Mouse (Mus musculus): Measurements from ENCODE around the gene Zfp598. TPM values are rescaled to one million over a fixed set of nuclear protein-coding genes. Genes with fewer than 3 reads are reported as not detected.

Zfp598 gene
- polyA plus RNA-seq, 1 experiment from 2014 or later, result 13.5 TPM

DNA sequence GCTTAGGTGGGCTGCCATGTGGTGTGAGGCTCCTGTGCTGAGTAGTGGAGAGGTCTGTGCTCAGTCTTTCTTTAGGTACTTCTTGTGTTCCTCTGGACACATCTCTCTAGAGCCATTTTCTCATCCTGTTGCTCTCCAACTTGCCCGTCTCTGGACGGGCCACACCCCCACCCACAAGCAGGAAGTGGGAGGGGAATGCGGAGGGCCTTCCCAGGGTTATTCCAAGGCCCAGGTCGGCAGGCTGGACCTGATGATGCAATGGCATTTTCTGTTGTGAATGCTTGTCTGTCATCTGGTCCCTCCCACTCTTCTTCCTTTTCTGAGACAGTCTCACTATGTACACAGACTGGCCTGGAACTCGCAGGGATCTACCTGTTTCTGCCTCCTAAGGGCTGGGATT, 2.7 kb downstream of the Zfp598 start:
- peaks cover 16% of the 10 kb centered on the region; the same call in 1 of the 2 replicates for H3K36me3 ChIP-seq (ENCODE audit: control insufficient read depth, insufficient read depth)
- H3K4me3 ChIP-seq (ENCODE audit: low read depth, low read length), result peak overlapping the region; percentile 3; the same call in 1 of the 2 replicates
- no peak for TF ChIP-seq CTCF (IDR thresholded peaks at IDR 0.05; ENCODE audit: low read depth)
- 11% methylated on average over 5 of the region's 5 CpGs for WGBS
- H3K27ac ChIP-seq (ENCODE audit: low read depth, low read length), result no peak overlapping the region; the same call in 1 of the 2 replicates
- peaks cover 16% of the 10 kb centered on the region for H3K4me1 ChIP-seq (replicated peaks; ENCODE audit: control insufficient read depth, insufficient read depth, low read length)
- H3K9me3 ChIP-seq (ENCODE audit: control insufficient read depth), result no peaks in the 10 kb centered on the region
- H3K4me2 ChIP-seq (replicated peaks; ENCODE audit: low read depth), result peak overlapping the region; percentile 72
- ATAC-seq, result peak; percentile 49
- no peak overlapping the region for H3K9ac ChIP-seq (ENCODE audit: low read depth, low read length)
- H3K27me3 ChIP-seq (replicated peaks; ENCODE audit: control insufficient read depth, insufficient read depth, low read length), result no peaks in the 10 kb centered on the region

DNA sequence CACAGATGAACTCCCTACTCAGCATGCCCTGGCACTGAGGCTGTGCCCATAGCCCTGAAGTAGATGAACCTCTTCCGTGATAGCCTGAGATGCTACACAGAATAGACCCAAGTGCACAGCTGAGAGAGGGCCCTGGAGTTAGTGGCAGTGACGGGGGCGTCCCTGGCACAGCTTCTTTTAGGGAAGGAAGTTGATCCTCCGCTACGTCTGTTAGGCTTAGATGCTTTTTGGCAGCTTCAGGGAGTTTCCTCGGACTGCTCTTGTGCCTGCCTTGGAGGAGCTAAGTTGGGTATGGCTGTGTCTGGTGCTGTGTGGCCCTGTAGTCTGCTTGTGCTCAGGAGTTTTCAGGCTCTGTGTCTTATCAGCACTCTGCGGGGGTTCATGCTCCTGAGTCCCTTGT, 4.8 kb downstream of the Zfp598 start:
- 85% methylated on average over 7 of the region's 7 CpGs for WGBS
- TF ChIP-seq CTCF (IDR thresholded peaks at IDR 0.05; ENCODE audit: low read depth), result no peak
- no peak for ATAC-seq

DNA sequence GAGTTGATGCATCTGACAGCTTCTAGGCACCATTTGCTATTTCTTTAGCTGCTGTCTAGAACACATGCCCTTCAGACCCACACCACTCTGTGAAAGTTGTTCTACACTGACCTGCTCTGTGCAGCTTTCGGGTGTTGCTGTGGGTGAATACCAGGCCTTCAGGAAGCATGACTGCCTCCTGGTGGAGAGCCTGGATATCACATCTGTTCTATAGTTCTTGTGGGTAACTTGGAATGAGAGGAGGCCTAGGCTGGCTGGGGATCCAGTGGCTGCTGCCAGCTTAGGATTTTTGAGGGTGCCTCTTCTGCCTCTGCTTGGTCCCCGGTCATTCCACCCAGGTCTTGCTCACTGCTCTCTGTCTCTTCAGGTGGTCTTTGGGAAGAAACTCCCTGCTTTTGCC, 6.7 kb downstream of the Zfp598 start:
- 58% methylated on average over 2 of the region's 2 CpGs for WGBS
- H3K27me3 ChIP-seq (replicated peaks; ENCODE audit: control insufficient read depth, insufficient read depth, low read length), result no peaks in the 10 kb centered on the region
- peaks cover 8% of the 10 kb centered on the region; the same call in 1 of the 2 replicates for H3K4me1 ChIP-seq (replicated peaks; ENCODE audit: control insufficient read depth, insufficient read depth, low read length)
- TF ChIP-seq CTCF (IDR thresholded peaks at IDR 0.05; ENCODE audit: low read depth), result peak; percentile 90
- H3K27ac ChIP-seq (ENCODE audit: low read depth, low read length), result no peak overlapping the region
- no peak overlapping the region for H3K4me3 ChIP-seq (ENCODE audit: low read depth, low read length)
- no peak; the same call in 1 of the 2 replicates for ATAC-seq
- H3K36me3 ChIP-seq (ENCODE audit: control insufficient read depth, insufficient read depth), result peaks cover 57% of the 10 kb centered on the region
- no peaks in the 10 kb centered on the region for H3K9me3 ChIP-seq (ENCODE audit: control insufficient read depth)
- H3K4me2 ChIP-seq (replicated peaks; ENCODE audit: low read depth), result no peak overlapping the region
- no peak overlapping the region for H3K9ac ChIP-seq (ENCODE audit: low read depth, low read length)

More for the DNA sequence above, 4.8 kb downstream of the Zfp598 start:
- Histone ChIP-seq H3K4me3 (ENCODE audit: low read depth, low read length) (no peak overlapping the region), H3K9me3 (ENCODE audit: control insufficient read depth) (no peaks in the 10 kb centered on the region), H3K36me3 (ENCODE audit: control insufficient read depth, insufficient read depth) (peaks cover 38% of the 10 kb centered on the region), H3K4me1 (replicated peaks; ENCODE audit: control insufficient read depth, insufficient read depth, low read length) (peaks cover 16% of the 10 kb centered on the region; the same call in 1 of the 2 replicates), H3K4me2 (replicated peaks; ENCODE audit: low read depth) (no peak overlapping the region), H3K27ac (ENCODE audit: low read depth, low read length) (no peak overlapping the region), H3K9ac (ENCODE audit: low read depth, low read length) (no peak overlapping the region), H3K27me3 (replicated peaks; ENCODE audit: control insufficient read depth, insufficient read depth, low read length) (no peaks in the 10 kb centered on the region)

DNA sequence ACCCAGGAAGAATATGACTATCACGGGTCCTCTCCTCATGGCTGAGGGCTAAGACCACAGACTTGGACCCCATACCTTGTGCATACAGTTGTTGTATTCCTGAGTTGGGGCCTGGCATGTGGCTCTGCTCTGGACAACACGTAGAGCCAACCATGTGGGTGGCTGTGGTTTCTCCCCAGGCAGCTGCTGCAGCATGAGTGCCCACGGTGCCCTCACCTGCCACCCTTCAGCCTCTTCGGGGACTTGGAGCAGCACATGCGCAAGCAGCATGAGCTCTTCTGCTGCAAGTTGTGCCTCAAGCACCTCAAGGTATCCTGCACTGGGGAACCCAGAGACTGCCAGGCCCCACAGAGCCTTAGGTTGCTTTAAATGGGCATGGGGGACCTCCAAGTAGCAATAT, 7.4 kb downstream of the Zfp598 start:
- TF ChIP-seq CTCF (IDR thresholded peaks at IDR 0.05; ENCODE audit: low read depth), result no peak
- H3K9me3 ChIP-seq (ENCODE audit: control insufficient read depth), result no peaks in the 10 kb centered on the region
- H3K27ac ChIP-seq (ENCODE audit: low read depth, low read length), result peak overlapping the region; percentile 21
- no peak overlapping the region for H3K4me2 ChIP-seq (replicated peaks; ENCODE audit: low read depth)
- no peaks in the 10 kb centered on the region for H3K27me3 ChIP-seq (replicated peaks; ENCODE audit: control insufficient read depth, insufficient read depth, low read length)
- H3K4me3 ChIP-seq (ENCODE audit: low read depth, low read length), result no peak overlapping the region
- H3K4me1 ChIP-seq (replicated peaks; ENCODE audit: control insufficient read depth, insufficient read depth, low read length), result peaks cover 1% of the 10 kb centered on the region; the same call in 1 of the 2 replicates
- H3K36me3 ChIP-seq (ENCODE audit: control insufficient read depth, insufficient read depth), result peaks cover 63% of the 10 kb centered on the region
- ATAC-seq, result no peak
- no peak overlapping the region for H3K9ac ChIP-seq (ENCODE audit: low read depth, low read length)
- 94% methylated on average over 5 of the region's 5 CpGs for WGBS

DNA sequence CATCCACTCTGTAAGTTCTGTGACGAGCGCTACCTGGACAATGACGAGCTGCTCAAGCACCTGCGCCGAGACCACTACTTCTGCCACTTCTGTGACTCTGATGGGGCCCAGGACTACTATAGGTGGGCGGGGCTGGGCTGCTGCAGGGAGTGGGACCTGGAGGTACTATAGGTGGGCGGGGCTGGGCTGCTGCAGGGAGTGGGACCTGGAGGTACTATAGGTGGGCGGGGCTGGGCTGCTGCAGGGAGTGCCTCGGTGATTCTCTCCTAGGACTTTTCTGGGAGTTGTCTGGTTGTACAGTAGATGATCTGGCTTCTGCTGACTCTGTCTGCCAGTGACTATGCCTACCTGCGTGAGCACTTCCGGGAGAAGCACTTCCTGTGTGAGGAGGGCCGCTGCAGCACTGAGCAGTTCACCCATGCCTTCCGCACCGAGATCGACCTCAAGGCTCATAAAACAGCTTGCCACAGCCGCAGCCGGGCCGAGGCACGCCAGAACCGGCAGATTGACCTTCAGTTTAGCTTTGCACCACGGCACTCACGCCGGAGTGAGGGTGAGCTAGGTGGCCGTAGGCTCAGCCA, 8.1 kb downstream of the Zfp598 start:
- H3K27ac ChIP-seq (ENCODE audit: low read depth, low read length), result peak overlapping the region; percentile 62
- no peaks in the 10 kb centered on the region for H3K4me1 ChIP-seq (replicated peaks; ENCODE audit: control insufficient read depth, insufficient read depth, low read length)
- no peak for TF ChIP-seq CTCF (IDR thresholded peaks at IDR 0.05; ENCODE audit: low read depth)
- H3K4me3 ChIP-seq (ENCODE audit: low read depth, low read length), result no peak overlapping the region
- H3K27me3 ChIP-seq (replicated peaks; ENCODE audit: control insufficient read depth, insufficient read depth, low read length), result no peaks in the 10 kb centered on the region
- H3K4me2 ChIP-seq (replicated peaks; ENCODE audit: low read depth), result peak overlapping the region; percentile 48
- peaks cover 67% of the 10 kb centered on the region for H3K36me3 ChIP-seq (ENCODE audit: control insufficient read depth, insufficient read depth)
- peak; percentile 76 for ATAC-seq
- no peak overlapping the region for H3K9ac ChIP-seq (ENCODE audit: low read depth, low read length)
- H3K9me3 ChIP-seq (ENCODE audit: control insufficient read depth), result no peaks in the 10 kb centered on the region
- 49% methylated on average over 24 of the region's 24 CpGs for WGBS

DNA sequence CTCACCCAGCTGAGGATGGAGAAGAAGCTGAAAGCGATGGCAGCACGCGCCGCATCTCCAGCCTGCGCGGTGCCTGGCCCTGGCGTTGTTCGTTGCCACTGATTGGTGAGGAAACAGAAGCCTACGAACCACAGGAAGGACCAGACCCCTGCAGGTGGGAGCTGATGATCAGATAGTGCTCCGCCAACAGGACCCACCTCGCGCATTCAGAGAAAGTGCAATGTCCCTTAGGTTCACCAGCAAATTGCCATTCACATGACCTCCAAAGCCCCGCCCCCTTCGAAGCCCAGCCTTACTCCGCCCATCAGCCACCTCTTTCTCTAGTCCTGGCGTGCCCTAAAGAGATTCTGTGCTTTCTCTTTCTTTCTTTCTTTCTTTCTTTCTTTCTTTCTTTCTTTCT, 17.0 kb downstream of the Zfp598 start:
- Histone ChIP-seq H3K4me2 (replicated peaks; ENCODE audit: low read depth) (peak overlapping the region; percentile 45), H3K4me3 (ENCODE audit: low read depth, low read length) (0 out of 2 replicates have a peak overlapping the region, but pooled peaks have one; percentile 2), H3K9me3 (ENCODE audit: control insufficient read depth) (no peaks in the 10 kb centered on the region), H3K27ac (ENCODE audit: low read depth, low read length) (no peak overlapping the region), H3K4me1 (replicated peaks; ENCODE audit: control insufficient read depth, insufficient read depth, low read length) (peaks cover 6% of the 10 kb centered on the region; the same call in 1 of the 2 replicates), H3K36me3 (ENCODE audit: control insufficient read depth, insufficient read depth) (peaks cover 7% of the 10 kb centered on the region), H3K27me3 (replicated peaks; ENCODE audit: control insufficient read depth, insufficient read depth, low read length) (peaks cover 36% of the 10 kb centered on the region), H3K9ac (ENCODE audit: low read depth, low read length) (no peak overlapping the region; the same call in 1 of the 2 replicates)
- WGBS, result 37% methylated on average over 16 of the region's 16 CpGs
- 0 out of 2 replicates have a peak, but pooled peaks have one; percentile 61 for ATAC-seq
- no peak for TF ChIP-seq CTCF (IDR thresholded peaks at IDR 0.05; ENCODE audit: low read depth)

All from intestine, postnatal 0 days (tissue).